ENCODE assay signal across 11 mouse cellular contexts in genomic region chr4:56944286-56944685, GRCm38 (mm10). TPM values are rescaled to one million over a fixed set of nuclear protein-coding genes. Genes with fewer than 3 reads are reported as not detected.
DNase-seq lines count a peak whose midpoint lies in the region; ATAC-seq and TF ChIP-seq lines count a peak whose summit lies in the region.
"Had no signal": no experiment of that assay in that cellular context is flagged by ENCODE, and none has a peak within 500 bp of the region (broad histone marks: within the 10 kb centered on the region; RNA-seq: fewer than 3 reads in every experiment).

No protein-coding gene starts in this region.

- no peak for ATAC-seq in kidney, embryonic 16.5 days (ENCODE audit: low FRiP score, low TSS enrichment)
- no peak for ATAC-seq in forebrain, embryonic 14.5 days
- ATAC-seq in inflammation-experienced regulatory T-cells, adult 6 months = no peak

- peak overlapping the region; percentile 24 for H3K9ac ChIP-seq in ES-E14 (ENCODE audit: insufficient read depth, low read depth, low read length, poor library complexity, severe bottlenecking)
- H3K9ac ChIP-seq in heart, adult 2 months (ENCODE audit: low read depth, low read length) = peak overlapping the region; percentile 0; the same call in 1 of the 2 replicates
- peak overlapping the region; percentile 8; the same call in 1 of the 2 replicates for H3K9ac ChIP-seq in kidney, embryonic 16.5 days (replicated peaks; ENCODE audit: low read length)
- H3K9ac ChIP-seq in forebrain, embryonic 14.5 days (ENCODE audit: low read length) = no peak overlapping the region

- H3K79me2 ChIP-seq in heart, adult 2 months (replicated peaks; ENCODE audit: control insufficient read depth, insufficient read depth, low read length) = peaks cover 6% of the 10 kb centered on the region

- no peak overlapping the region for H3K27ac ChIP-seq in ES-E14 (ENCODE audit: insufficient read depth, low read depth, low read length, poor library complexity, severe bottlenecking)
- H3K27ac ChIP-seq in heart, adult 2 months = peak overlapping the region; percentile 97
- no peak overlapping the region for H3K27ac ChIP-seq in kidney, embryonic 16.5 days (ENCODE audit: low read length)
- H3K27ac ChIP-seq in forebrain, embryonic 14.5 days (ENCODE audit: low read depth, low read length) = no peak overlapping the region

- DNase-seq in heart, adult 18-20 months = peak; percentile 58 to 68
- no peak for DNase-seq in heart, postnatal 25 days (ENCODE audit: low spot score)
- no peak for DNase-seq in ES-E14 (ENCODE audit: low read depth, low spot score)
- DNase-seq in heart, adult 2 months = peak; percentile 33 to 56
- DNase-seq in forebrain, embryonic 14.5 days (ENCODE audit: low spot score) = no peak
- DNase-seq in cerebellum, adult 18-20 months = no peak
- DNase-seq: lung, postnatal 14 days; thymus, postnatal 25 days had no signal

- WGBS in heart, adult 2 months = 19% methylated on average over 4 of the region's 4 CpGs
- 48% methylated on average over 4 of the region's 4 CpGs for WGBS in kidney, embryonic 16.5 days
- 68% methylated on average over 4 of the region's 4 CpGs for WGBS in forebrain, embryonic 14.5 days

- TF ChIP-seq CTCF in heart, adult 2 months (IDR thresholded peaks at IDR 0.05) = peak; percentile 42

- no peaks in the 10 kb centered on the region for H3K27me3 ChIP-seq in heart, adult 2 months (ENCODE audit: control insufficient read depth, insufficient read depth, low read length)
- no peaks in the 10 kb centered on the region for H3K27me3 ChIP-seq in kidney, embryonic 16.5 days (ENCODE audit: insufficient read depth, low read length)
- H3K27me3 ChIP-seq in forebrain, embryonic 14.5 days (replicated peaks; ENCODE audit: control insufficient read depth, insufficient read depth, low read length) = no peaks in the 10 kb centered on the region

- TF ChIP-seq EP300 in heart, adult 2 months (IDR thresholded peaks at IDR 0.05; ENCODE audit: insufficient read depth, low read depth, low read length) = peak; percentile 23; the same call in 1 of the 2 replicates

- in situ Hi-C loops in ES-E14 (cut with MboI; ENCODE audit: low sequenced_read_pairs in 2 of 2, unreplicated experiment in 2 of 2) = no loop called here

- no peak overlapping the region; the same call in 1 of the 2 replicates for H3K4me2 ChIP-seq in kidney, embryonic 16.5 days (replicated peaks; ENCODE audit: low read depth, low read length)
- H3K4me2 ChIP-seq in forebrain, embryonic 14.5 days (ENCODE audit: low read length) = no peak overlapping the region

- peak overlapping the region in 1 of 2 experiments; percentile 23; a peak in 1 of 4 replicates for H3K4me3 ChIP-seq in ES-E14 (ENCODE audit: insufficient read depth in 1 of 2, low read depth in 1 of 2, low read length in 2 of 2, poor library complexity in 1 of 2, severe bottlenecking in 1 of 2)
- H3K4me3 ChIP-seq in heart, adult 2 months = no peak overlapping the region
- no peak overlapping the region for H3K4me3 ChIP-seq in kidney, embryonic 16.5 days (ENCODE audit: low read length)
- H3K4me3 ChIP-seq in forebrain, embryonic 14.5 days (ENCODE audit: low read depth, low read length) = no peak overlapping the region

- peak; percentile 48; the same call in 1 of the 2 replicates for TF ChIP-seq POLR2A in heart, adult 2 months (IDR thresholded peaks at IDR 0.05; ENCODE audit: insufficient read depth, low read depth, low read length)

- intact Hi-C loops in heart, postnatal 25 days (cut with DNase I) = no loop called here
- intact Hi-C loops in heart, adult 2 months (cut with DNase I) = no loop called here

- peaks cover 8% of the 10 kb centered on the region; the same call in 1 of the 2 replicates for H3K36me3 ChIP-seq in ES-E14 (ENCODE audit: control insufficient read depth, insufficient read depth, low read length, poor library complexity, severe bottlenecking)
- H3K36me3 ChIP-seq in heart, adult 2 months (ENCODE audit: control insufficient read depth, insufficient read depth, low read length) = peaks cover 27% of the 10 kb centered on the region
- H3K36me3 ChIP-seq in kidney, embryonic 16.5 days (ENCODE audit: insufficient read depth, low read length) = no peaks in the 10 kb centered on the region
- no peaks in the 10 kb centered on the region for H3K36me3 ChIP-seq in forebrain, embryonic 14.5 days (ENCODE audit: control insufficient read depth, insufficient read depth, low read length)

- H3K4me1 ChIP-seq in ES-E14 (ENCODE audit: control insufficient read depth in 2 of 2, insufficient read depth in 2 of 2, low read length in 2 of 2, poor library complexity in 1 of 2) = peaks cover 10 to 22% of the 10 kb centered on the region in 2 experiments
- peaks cover 20% of the 10 kb centered on the region for H3K4me1 ChIP-seq in heart, adult 2 months (ENCODE audit: control insufficient read depth, insufficient read depth, low read length)
- H3K4me1 ChIP-seq in kidney, embryonic 16.5 days (ENCODE audit: insufficient read depth, low read length) = peaks cover 38% of the 10 kb centered on the region
- H3K4me1 ChIP-seq in forebrain, embryonic 14.5 days (ENCODE audit: control insufficient read depth, insufficient read depth, low read length) = peaks cover 8% of the 10 kb centered on the region; the same call in 1 of the 2 replicates

- H3K9me3 ChIP-seq in ES-E14 (ENCODE audit: control insufficient read depth, insufficient read depth, low read depth, low read length) = no peaks in the 10 kb centered on the region
- H3K9me3 ChIP-seq in kidney, embryonic 16.5 days (ENCODE audit: low read length) = no peaks in the 10 kb centered on the region
- H3K9me3 ChIP-seq in forebrain, embryonic 14.5 days (replicated peaks; ENCODE audit: control insufficient read depth, low read length) = no peaks in the 10 kb centered on the region

TF ChIP-seq in ES-E14, 5 proteins besides CTCF, POLR2A, EP300 and RAD21:
- TF ChIP-seq HCFC1 (IDR thresholded peaks at IDR 0.05; ENCODE audit: borderline replicate concordance, insufficient read depth, low read length) = no peak
- no peak for TF ChIP-seq CHD2 (IDR thresholded peaks at IDR 0.05; ENCODE audit: low read depth, low read length)
- no peak for TF ChIP-seq ZC3H11A (IDR thresholded peaks at IDR 0.05; ENCODE audit: borderline replicate concordance, low read depth, low read length)
- no peak for TF ChIP-seq MAFK (IDR thresholded peaks at IDR 0.05; ENCODE audit: insufficient read depth, low read depth, low read length)
- TF ChIP-seq ZNF384 (IDR thresholded peaks at IDR 0.05; ENCODE audit: low read depth, low read length) = no peak

RNA-seq across cellular contexts. Expression of gene Tmem245, which starts 3.0 kb away (rescaled TPM):
- 10 to 100 TPM; 81.5 to 86.2 TPM for total RNA-seq in heart, adult 18-20 months (2021)
- total RNA-seq in heart, postnatal 25 days (2021) = 10 to 100 TPM; 56.5 to 58.1 TPM
- total RNA-seq in ES-E14 (2012; rRNA removed) = 54.9 and 60.0 TPM in 2 replicates
- total RNA-seq in heart, adult 2 months (2021) = 10 to 100 TPM; 66.3 to 77.3 TPM
- 24.0 and 42.0 TPM in 2 replicates for polyA plus RNA-seq in heart, adult 2 months (2012; rRNA removed)
- 9.1 and 9.6 TPM in 2 replicates for polyA plus RNA-seq in kidney, embryonic 16.5 days (2015; fragmentation: Nextera tagmentation; extraction: Ambion mirVana)
- polyA plus RNA-seq in forebrain, embryonic 14.5 days (2014; fragmentation: Nextera tagmentation; extraction: Ambion mirVana) = 4.8 and 6.0 TPM in 2 replicates
- 1 to 10 TPM; 4.4 to 8.2 (median 5.9) TPM for polyA plus RNA-seq in inflammation-experienced regulatory T-cells, adult 6 months (2017; shearing (Covaris generic))

RNA-seq across cellular contexts. Expression of gene Frrs1l, which starts 45.9 kb away (rescaled TPM):
- total RNA-seq in heart, adult 18-20 months (2021) = under 1 TPM in 1 of 2 experiments, not detected in 1; 0.08 TPM
- under 1 TPM in 1 of 2 experiments, not detected in 1; 0.05 TPM for total RNA-seq in heart, postnatal 25 days (2021)
- 0.48 and 0.54 TPM in 2 replicates for total RNA-seq in ES-E14 (2012; rRNA removed)
- under 1 TPM; 0.03 to 0.05 TPM for total RNA-seq in heart, adult 2 months (2021)
- 0.06 and 0.09 TPM in 2 replicates for polyA plus RNA-seq in heart, adult 2 months (2012; rRNA removed)
- polyA plus RNA-seq in kidney, embryonic 16.5 days (2015; fragmentation: Nextera tagmentation; extraction: Ambion mirVana) = 0.30 and 0.55 TPM in 2 replicates
- polyA plus RNA-seq in forebrain, embryonic 14.5 days (2014; fragmentation: Nextera tagmentation; extraction: Ambion mirVana) = 13.8 and 18.9 TPM in 2 replicates
- not detected for polyA plus RNA-seq in inflammation-experienced regulatory T-cells, adult 6 months (2017; shearing (Covaris generic))
- total RNA-seq: hematopoietic stem cell, adult 5-6 weeks had no signal

Comparison
In these comparisons a context has a peak if more than half of its experiments do, and no peak if none do; other contexts are left out.
1. DNase-seq: peak in heart, adult 18-20 months (2 of 2) and heart, adult 2 months (2 of 2); none in heart, postnatal 25 days (single experiment), ES-E14 (single experiment), forebrain, embryonic 14.5 days (single experiment) and cerebellum, adult 18-20 months (0 of 2).